Mouse (Mus musculus): ENCODE data around the gene Olfr1410.

Olfr1410 gene

GRCm38 (mm10) chr1:92641514-92642272, 36.1 kb downstream of the Olfr1410 start, which contains the start of gene Cops9:
Gene Cops9, minus strand, starts transcription at chr1:92641985.
- peak; percentile 92 to 94 for DNase-seq

- DNase-seq = no peak
Observed at GRCm38 (mm10) chr1:92643691-92644090, 38.1 kb downstream of the Olfr1410 start.

GRCm38 (mm10) chr1:92644916-92645315, 39.3 kb downstream of the Olfr1410 start:
- no peak for DNase-seq

- no peak for DNase-seq
Observed at GRCm38 (mm10) chr1:92646111-92646510, 40.5 kb downstream of the Olfr1410 start.

- no peak for DNase-seq
Observed at GRCm38 (mm10) chr1:92646601-92647000, 41.0 kb downstream of the Olfr1410 start.

- DNase-seq = no peak
Observed at GRCm38 (mm10) chr1:92647026-92647425, 41.4 kb downstream of the Olfr1410 start.

GRCm38 (mm10) chr1:92647752-92648151, 42.2 kb downstream of the Olfr1410 start:
- peak; percentile 68 to 76 for DNase-seq

- DNase-seq = no peak
Observed at GRCm38 (mm10) chr1:92648197-92648596, 42.6 kb downstream of the Olfr1410 start.

- peak; percentile 70 to 78 for DNase-seq
Observed at GRCm38 (mm10) chr1:92648673-92649072, 43.1 kb downstream of the Olfr1410 start, which contains the start of gene Otos. Gene Otos, minus strand, starts transcription at chr1:92648841.

GRCm38 (mm10) chr1:92651467-92651866, 45.9 kb downstream of the Olfr1410 start:
- no peak for DNase-seq

GRCm38 (mm10) chr1:92653179-92653578, 47.6 kb downstream of the Olfr1410 start:
- DNase-seq = no peak

- no peak for DNase-seq
Observed at GRCm38 (mm10) chr1:92654676-92655075, 49.1 kb downstream of the Olfr1410 start.

GRCm38 (mm10) chr1:92657025-92657820, 51.6 kb downstream of the Olfr1410 start:
- DNase-seq = no peak

- DNase-seq = no peak
Observed at GRCm38 (mm10) chr1:92659392-92659791, 53.8 kb downstream of the Olfr1410 start.

Measured in kidney, postnatal 25 days (tissue).